Mouse (Mus musculus) lung, postnatal 10 days (tissue): Measurements from ENCODE around the gene Tln2.

Source experiments
- DNase-seq: peaks from one replicate; pipeline ENCODE4 v3.0.0; 2021

The Tln2 gene

DNA sequence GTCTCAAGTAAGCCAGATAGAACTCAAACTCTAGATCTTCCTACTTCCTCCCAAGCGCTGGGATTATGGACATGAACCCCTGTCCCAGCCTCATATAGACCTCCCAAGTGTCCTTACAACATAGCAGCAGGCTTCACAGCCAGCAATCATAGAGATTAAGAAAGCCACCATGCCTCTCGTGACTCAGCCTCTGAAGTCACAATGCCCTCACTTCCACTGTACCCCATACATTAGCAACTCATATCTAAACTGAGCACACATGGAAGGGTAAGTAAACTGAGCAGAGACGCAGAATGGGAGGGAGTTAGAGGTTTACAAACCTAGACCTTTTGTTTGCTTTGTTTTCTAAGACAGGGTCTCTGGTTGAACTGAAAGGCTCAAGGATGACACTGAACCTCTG is 13.7 kb downstream of the Tln2 start:
- no peak for DNase-seq

DNA sequence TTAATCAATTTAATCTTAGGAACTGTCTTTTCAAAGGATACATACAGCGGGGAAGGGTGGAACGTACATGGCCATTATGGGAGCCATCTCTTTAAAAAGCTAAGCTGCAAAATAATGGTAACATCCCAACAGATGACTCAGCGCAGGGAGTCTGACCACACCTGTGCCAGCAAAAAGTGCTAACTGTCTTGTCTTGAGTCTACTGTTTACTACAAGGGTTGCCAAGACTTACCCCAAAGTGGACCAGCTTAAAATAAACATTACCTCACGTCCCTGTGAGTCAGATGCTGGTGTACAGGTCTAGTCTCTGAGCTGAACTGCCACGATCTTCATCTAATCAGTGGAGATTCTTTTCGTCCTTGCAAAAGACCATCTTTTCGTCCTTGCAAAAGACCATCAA is 14.7 kb downstream of the Tln2 start:
- DNase-seq, result no peak

DNA sequence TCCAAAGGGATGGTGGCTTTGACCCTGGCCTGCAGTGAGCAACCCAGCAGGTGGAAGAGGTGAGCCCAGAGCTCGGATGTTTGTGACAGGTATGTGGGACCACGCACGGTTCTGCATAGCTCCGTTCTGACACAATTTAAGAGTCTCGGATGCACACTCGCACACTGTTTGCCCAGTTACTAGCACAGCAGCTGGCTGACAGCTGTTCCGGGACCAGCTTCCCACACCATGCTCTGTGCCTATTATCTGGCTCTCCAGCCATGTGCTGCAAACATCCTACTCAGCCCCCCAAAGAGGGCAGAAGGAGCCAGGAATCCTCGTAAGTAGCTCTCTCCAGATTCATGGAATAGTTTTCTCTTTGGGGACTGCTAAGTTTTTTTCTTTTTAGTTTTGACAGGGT is 17.6 kb downstream of the Tln2 start:
- DNase-seq, result no peak

DNA sequence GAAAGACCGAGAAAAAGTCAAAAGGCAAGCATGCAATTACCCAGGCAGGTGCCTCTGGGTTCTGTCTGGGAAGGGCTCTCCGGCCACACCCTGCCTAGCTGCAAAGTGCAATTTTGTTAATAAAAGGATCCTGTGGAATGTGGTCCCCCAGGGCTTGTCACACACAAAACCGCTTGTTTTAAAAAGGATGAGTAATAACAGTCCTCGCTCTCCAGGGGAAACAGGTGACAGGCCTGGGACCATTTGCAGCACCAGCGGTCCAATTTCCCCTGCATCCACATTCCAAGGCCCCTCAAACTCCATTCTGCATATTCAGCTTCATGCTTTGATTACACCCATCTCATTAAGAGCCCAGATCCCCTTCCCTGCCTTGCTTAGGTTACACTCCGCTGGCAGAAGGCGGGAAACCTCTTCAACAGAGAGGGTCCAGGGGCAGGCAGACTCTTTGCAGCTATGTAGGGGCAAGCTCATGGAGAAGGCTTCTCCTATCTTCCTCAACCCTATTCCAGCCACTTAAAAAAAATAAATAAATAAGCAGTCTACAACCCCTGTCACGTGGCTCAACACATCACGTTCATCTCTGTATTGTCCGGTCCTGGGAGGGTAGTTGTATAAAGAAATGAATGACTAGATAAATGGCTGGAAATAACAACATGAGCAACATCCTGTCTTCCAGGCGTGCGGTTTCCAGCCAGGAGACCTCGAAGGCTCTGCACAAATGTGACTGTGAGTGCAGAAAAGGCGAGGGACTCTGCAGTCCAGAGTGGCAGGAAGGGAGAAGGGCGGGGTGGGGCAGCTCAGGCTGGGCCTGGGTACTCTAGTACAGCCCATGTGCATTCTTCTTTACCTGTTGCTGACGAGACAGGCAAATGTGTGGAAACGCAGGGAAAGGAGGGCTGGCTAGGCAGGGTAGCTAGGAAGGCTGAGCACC is 19.5 kb downstream of the Tln2 start:
- DNase-seq, result no peak

DNA sequence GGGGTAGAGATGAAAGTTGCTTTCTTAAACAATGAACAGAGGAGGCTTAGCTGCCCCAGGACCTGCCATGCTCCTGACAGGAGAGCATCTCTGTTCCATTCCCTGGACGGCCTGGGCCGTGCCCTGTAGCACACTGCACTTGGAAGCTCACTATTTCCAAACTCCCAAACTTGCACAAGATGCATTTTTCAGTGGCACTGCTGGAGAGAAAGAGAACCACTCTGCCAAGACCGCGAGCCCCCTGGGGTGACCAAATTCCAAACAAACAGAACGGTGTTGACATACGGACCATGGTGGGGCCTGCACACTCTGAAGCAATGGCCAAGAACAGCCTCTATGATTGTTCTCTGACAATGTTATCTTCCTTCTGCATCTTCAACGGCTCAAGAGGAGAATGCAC is 25.1 kb downstream of the Tln2 start:
- peak; percentile 69 for DNase-seq

DNA sequence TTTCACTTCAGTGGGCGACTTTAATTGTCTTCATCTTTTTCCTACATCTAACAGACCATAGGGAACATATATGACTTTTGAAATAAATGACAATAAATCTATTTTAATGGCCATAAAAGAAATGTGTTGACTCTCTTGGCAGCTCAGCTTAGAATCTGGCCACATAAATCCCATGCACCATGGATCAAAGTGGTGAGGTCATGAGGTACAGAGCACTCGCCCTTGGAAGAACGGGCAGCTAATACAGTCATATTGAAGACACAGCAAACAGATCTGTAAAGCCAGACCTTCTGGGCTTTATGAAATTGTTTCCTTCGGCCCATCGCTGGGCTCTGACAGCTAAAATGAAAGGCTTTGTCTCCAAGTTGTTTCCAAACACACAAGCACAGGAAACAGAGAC is 26.2 kb downstream of the Tln2 start:
- no peak for DNase-seq

DNA sequence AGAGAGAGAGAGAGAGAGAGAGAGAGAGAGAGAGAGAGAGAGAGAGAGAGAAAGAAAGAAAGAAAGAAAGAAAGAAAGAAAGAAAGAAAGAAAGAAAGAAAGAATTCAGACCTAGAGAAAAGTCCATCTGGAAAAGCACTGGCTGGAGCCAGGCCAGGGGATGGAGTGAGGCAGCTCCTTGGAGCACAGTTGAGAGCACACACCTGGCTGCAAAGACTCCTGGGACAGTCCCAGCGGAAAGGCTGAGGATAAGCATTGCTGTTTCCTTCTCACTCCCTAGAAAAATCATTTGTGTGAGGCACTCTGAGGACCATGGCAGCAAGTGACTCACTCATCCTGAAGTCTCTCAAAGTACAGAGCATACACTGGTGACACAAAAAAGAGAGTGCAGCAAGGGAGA is 26.9 kb downstream of the Tln2 start:
- no peak for DNase-seq

DNA sequence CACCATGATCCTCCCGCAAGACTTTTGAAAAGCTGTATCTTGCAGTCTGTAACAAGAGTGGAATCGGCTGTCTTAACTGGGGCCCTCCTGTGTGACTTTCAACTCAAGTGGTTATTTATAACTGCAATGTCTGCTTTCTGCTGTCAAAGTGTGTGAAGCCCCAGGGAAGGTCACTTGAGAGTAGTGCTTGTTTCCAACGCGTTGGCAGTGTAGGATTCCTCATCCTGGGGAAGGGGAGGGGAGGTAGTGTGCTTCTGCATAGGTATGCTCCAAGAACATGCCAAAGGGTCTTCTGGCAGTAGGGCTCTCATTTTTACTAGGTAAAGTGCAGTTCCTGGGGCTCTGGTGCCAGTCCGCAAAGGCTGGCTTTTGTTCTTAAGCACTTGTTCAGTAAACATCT is 29.9 kb downstream of the Tln2 start:
- no peak for DNase-seq

DNA sequence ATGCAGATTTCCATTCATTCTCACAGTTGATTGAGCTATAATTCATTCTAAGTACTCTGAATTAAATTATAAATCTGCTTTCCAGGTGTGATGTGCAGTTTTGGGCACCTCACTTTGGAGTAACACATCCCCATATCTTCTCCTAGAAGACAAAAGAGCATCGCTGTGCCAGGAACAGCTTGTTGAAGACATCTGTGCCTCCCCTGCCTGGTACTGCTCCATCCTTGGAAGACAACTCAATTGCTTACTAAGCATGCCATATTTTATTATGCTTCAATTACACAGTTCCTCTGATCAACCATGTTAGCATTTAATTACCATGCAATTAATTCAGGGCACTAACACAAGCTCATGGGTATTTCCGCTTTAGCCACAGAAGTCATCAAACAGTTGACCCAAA is 31.8 kb downstream of the Tln2 start:
- DNase-seq, result no peak

DNA sequence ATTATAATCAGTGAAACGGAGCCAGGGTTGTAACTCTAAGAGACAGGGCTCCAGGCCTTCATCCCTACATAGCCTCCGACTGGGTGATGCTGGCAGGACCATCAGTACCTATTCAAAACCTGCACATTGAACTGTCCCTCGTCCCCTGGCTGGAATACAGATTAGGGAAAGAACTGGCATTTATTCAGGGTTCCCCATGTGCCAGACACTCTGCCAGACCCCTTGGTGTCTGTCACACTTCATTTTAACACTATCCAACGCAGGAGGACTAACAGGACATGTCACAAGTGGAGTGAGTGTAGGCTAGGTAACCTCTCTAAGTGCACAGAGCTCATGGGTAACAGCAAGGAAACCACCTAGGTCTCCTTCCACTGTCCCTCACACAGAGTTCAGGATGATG is 37.8 kb downstream of the Tln2 start:
- no peak for DNase-seq

DNA sequence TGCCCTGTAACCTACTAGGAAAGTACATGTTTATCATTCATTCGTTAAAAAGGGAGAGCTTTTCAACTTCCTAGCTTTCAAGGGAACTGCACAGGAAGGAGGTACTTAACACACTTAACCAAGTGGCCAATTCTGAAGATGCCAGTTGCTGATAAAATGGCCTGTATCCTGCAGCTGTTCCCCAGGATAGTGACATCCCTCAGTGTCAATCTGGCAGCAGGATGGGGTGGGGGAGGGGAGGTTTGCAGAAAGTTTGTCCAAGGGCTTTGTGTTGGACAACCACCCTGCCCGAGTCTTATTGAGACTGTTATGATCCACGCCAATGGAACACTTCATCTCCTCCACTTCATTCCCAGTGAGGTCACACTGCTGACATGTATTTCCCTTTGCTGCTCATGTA is 50.0 kb downstream of the Tln2 start:
- no peak for DNase-seq

DNA sequence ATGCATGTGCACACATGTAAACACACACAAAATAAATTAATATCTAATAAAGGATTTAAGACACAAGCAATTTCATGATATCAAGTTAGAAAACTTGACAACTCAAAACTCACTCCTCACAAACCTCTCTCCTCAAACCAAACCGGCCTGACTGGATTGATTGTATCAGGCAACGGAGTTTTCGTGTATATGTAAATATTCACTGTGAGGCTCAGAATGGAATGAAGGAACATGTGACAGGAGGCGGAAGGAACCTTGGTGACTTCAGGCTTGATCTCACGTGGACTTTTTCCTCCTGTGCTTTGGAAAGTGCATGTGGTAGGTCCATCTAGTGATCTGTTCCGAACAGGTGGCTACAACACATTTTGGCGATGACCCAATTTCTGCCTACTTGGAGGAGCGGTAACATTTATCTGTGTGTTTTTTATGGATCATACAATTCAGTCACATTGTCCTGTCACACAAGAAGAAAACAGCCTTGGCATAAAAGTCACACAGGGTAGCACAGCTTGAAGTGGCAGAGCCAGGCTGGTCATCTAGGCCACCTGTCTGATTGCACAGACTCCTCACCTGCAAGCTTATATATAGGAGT is 54.7 kb downstream of the Tln2 start:
- no peak for DNase-seq

DNA sequence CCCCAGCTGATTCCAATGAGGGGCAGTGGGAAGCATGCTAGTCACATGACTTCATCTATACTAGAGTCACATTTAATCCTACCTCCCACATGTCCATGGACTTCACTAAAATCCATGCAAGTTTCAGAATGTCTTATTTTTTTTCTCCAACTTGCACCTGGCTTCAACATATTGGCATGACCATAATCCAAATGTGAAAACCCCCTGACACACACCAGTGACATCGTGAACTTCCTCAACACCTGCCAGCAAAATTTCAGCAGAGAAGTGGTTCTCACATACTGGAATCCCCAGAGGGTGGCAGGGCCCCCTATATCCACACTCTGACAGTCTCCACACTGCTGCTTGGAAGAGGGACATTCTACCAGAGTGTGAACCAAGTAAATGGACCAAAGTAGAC is 57.7 kb downstream of the Tln2 start:
- no peak for DNase-seq

DNA sequence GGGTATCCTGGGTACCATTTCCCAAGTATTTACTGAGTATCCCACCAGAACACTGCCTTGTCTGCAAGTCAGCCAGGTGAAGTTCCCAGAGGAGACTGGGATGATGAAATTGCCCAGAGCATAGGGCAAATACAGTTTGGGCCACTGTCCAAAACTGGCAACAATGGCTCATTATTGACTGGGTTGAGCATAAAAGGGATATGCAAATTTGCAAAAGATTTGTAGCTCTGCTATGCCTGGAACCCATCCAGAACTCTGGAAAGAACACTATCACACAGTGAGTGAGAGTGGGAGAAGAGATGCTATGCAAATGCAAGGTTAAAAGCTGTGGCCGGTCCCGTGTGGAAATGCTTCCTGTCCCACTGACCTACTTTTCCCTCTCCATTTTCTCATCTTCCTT is 63.1 kb downstream of the Tln2 start:
- no peak for DNase-seq

DNA sequence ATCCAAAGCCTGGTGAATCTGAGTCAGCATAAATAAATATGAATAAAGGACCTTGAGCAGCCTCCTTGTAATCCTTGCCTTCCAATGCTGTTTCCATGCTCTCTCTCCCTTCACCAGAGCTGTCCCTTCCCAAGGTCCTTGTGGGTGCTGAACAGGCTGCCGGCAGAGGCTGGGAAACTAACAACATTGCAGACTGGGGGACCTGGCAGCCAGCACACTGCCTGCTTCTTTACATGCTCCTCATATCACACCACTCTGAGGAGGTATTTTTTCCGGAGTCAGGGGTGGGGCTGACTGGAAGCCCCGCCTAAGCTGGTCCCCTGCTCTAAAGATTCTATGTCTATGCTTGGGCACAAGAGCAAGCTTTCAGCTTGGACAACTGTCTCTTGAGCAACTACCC is 64.2 kb downstream of the Tln2 start:
- no peak for DNase-seq

DNA sequence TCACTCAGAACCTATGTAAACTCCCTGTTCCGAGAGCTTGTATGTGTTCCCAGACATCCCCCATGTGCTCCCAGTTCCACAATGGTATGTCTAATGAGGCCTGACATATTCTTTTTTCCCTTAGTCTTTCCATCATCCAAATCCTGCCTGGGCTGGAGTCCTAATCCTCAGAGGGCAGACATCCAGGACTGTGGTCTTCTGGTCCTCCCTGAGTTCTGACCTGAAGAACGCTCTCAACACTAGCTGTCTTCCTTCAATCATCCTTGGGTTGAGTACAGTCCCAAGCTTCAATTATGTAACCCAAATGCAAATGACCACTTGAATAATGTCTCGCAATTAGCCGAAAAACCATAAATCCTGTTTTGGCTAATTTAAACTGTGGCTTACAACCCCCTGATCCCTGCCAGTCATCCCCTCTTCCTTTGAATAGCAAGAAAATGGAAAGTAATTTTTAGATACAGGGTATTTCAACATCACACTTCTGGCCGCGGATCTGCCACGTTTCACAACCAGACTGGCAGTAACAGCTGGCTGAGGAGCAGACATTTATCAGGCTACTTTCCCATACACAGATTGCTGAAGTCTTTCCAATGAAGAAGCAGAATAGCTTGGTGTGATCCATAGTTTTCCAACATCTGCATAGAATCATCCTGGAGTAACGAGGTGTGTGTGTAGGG is 65.5 kb downstream of the Tln2 start:
- DNase-seq, result peak; percentile 49

DNA sequence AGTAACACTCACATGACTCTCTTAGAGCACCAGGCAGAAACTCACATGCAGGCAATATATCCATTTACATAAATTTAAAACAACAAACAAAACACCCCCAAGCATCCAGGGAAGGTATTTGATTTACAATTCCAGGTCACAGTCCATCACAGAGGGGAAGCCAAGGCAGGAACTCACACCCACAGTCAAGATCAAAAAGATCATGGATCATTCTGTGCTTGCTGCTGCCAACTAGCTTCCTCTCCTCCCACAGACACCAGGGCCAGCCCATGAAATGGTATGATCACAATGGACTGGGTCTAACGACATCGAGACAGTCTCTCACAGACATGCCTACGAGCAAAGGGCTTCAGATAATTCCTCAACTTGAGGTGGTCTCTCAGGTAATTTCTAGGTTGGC is 70.1 kb downstream of the Tln2 start:
- no peak for DNase-seq

DNA sequence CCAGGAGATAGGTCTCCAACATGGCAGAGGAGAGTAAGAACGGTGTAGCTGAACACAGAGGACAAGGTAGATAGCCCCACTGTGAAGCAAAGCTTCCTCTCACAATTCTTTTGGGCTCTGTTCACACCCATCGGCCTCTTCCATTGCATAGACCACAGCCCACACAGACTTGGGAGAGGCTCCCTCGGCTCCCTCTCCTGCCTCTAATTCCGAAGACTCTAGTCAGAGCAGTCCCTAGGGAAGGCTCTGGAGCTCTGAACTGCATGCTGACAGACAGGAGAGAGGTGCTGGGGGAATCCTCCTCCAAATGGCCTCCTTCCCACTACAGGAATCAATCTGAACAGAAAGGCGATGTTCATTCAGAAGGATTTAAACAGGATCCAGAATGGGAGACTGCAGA is 72.9 kb downstream of the Tln2 start:
- DNase-seq, result no peak

DNA sequence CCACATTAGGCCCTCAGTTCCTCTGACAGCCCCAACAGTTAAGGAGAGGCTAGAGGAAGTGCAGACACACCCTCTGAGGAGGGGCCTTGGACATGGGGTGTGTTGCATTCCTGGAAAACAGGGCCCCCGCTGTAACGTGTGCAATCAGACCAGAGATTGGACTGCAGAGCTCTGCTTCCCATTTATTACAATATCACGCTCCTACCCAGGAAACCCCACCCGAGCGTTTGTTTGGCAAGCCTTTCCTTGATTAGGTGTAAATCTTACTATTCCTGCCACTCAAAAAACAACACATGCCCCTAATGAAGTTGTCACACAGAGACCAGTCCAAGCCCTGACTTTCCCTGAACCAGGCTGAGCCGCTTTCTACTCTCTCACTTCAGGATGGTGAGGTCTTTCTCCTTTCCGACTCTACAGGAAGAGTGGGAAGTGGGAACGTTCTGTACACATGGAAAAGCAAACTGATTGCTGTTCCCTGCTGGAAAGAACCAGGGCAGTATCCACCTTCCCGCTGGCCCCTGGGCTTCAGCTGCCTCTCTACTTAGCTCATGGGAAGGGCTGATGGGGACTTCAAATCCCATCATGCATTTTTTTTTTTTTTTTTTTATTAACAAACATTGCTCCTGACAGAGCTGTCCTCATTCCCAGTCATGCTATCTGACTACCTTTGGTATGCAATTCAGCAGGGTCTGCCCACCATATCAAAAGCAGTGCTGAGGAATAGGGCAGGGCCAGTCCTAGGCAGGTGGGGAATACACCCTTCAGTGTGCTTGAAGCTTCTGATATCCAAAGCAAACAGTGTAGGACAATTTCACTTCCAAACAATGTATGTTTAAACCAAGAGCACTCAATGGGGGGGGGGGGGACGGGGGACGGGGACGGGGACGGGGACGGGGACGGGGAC is 74.1 kb downstream of the Tln2 start:
- DNase-seq, result peak; percentile 63

DNA sequence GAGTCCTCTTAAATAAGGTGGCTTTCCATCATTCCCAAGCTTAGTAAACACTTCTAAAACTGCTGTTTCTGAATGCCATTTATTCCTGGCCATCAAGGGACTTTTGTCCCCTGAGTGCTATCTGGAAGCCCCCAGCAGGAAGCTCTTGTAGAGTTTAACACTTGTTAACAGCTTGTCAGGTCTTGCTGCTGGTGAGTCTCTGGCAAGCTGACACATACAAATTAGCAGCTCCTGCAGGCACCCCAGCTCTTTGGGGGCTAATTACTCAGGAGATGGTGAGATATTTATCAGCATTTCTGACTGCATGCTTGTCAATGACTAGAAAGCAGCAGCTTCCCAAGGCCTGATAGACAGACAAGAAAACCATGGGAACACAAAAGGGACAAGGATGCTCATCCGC is 77.2 kb downstream of the Tln2 start:
- no peak for DNase-seq

DNA sequence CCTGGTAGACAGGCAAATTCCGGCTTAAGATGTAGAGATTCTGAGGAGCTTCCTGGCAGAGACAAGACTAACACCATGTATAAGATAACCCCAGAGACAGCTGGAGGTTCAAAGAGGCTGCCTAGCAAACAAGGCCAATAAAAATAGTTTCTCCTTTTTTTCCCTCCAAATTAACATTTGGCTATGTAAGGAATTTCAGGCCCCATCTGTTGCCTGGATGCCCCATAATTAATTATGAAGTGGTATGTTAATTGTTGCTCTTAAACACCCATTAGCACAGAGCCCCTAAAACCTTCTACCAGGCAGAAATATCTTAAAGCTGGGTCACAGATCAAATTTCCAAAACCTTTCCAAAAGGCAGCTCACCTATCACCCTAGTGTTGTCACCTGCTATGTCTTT is 77.7 kb downstream of the Tln2 start:
- DNase-seq, result no peak

DNA sequence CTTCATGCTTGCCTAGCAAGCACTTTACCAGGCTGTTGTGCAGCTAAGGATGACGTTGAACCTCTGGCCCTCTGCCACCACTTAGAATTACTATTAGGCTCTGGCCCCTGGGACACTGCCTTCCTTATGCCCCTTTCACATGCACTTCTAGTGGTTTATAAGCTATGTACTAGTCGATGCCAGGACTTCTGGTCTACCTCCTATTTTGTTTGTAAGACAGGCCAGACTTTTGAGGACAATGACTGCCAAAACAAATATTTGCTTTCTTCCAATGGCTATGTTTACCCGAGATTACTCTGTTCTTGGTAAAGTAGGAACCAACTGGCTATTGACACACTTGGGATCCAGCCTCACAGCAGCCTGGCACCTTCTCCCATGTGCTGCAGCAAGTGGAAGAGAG is 82.1 kb downstream of the Tln2 start:
- DNase-seq, result peak; percentile 23

DNA sequence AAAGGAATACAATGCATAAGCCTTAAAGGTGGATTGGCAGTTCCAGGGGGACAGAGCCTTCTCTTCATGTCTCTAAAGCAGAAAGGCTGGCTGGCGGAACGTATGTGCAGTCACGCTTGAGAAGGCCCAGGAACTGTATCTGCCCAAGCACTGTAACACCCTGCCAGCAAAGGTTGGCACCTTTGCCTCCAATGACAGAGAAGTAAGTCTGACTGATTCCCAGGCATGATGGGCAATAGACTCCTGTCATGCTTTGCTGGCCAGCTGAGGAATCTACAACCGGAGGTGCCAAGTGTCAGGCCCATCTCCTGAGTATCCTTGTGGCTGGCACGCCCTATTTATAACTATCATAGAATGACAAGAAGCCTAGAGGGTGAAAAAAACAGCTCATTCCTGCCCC is 83.3 kb downstream of the Tln2 start:
- no peak for DNase-seq
